ENCODE assay signal across 8 mouse cellular contexts in genomic region chr11:113619420-113620080, GRCm38 (mm10). TPM values are rescaled to one million over a fixed set of nuclear protein-coding genes. Genes with fewer than 3 reads are reported as not detected.
DNase-seq lines count a peak whose midpoint lies in the region; ATAC-seq and TF ChIP-seq lines count a peak whose summit lies in the region.

No protein-coding gene starts in this region.

- H3K4me1 ChIP-seq in heart, embryonic 15.5 days (replicated peaks): peaks cover 19% of the 10 kb centered on the region
- H3K4me1 ChIP-seq in E14TG2a.4 (replicated peaks; ENCODE audit: low read depth, low read length): peaks cover 45% of the 10 kb centered on the region
- peaks cover 8% of the 10 kb centered on the region; the same call in 1 of the 2 replicates for H3K4me1 ChIP-seq in forebrain, embryonic 14.5 days (ENCODE audit: control insufficient read depth, insufficient read depth, low read length)
- peaks cover 25% of the 10 kb centered on the region; the same call in 1 of the 2 replicates for H3K4me1 ChIP-seq in liver, embryonic 15.5 days (replicated peaks)

- ATAC-seq in heart, embryonic 15.5 days (replicated peaks; ENCODE audit: insufficient number of reproducible peaks, insufficient read depth, low FRiP score, low read depth): no peak
- peak; percentile 57 for ATAC-seq in forebrain, embryonic 14.5 days
- ATAC-seq in liver, embryonic 15.5 days (ENCODE audit: insufficient read depth): no peak

- H3K9me3 ChIP-seq in heart, embryonic 15.5 days (replicated peaks): no peaks in the 10 kb centered on the region
- H3K9me3 ChIP-seq in E14TG2a.4 (ENCODE audit: low read length): peaks cover 11% of the 10 kb centered on the region
- no peaks in the 10 kb centered on the region for H3K9me3 ChIP-seq in forebrain, embryonic 14.5 days (replicated peaks; ENCODE audit: control insufficient read depth, low read length)
- H3K9me3 ChIP-seq in liver, embryonic 15.5 days (replicated peaks): no peaks in the 10 kb centered on the region

- no peak for TF ChIP-seq CTCF in E14TG2a.4 (conservative IDR thresholded peaks at IDR 0.05; ENCODE audit: low read length)

- peak overlapping the region; percentile 56 for H3K9ac ChIP-seq in heart, embryonic 15.5 days
- H3K9ac ChIP-seq in forebrain, embryonic 14.5 days (ENCODE audit: low read length): peak overlapping the region; percentile 74
- no peak overlapping the region; the same call in 1 of the 2 replicates for H3K9ac ChIP-seq in liver, embryonic 15.5 days

- DNase-seq in heart, adult 18-20 months: no peak
- no peak for DNase-seq in forebrain, embryonic 14.5 days (ENCODE audit: low spot score)
- no peak for DNase-seq in retina, embryonic 14.5 days (ENCODE audit: low spot score)
- DNase-seq in layer of hippocampus, adult 11-12 months (ENCODE audit: low spot score): no peak
- no peak for DNase-seq in cerebellum, adult 18-20 months

- peak overlapping the region; percentile 96 for H3K4me2 ChIP-seq in heart, embryonic 15.5 days
- peak overlapping the region; percentile 96 for H3K4me2 ChIP-seq in forebrain, embryonic 14.5 days (ENCODE audit: low read length)
- H3K4me2 ChIP-seq in liver, embryonic 15.5 days: peak overlapping the region; percentile 67

- H3K36me3 ChIP-seq in heart, embryonic 15.5 days: no peaks in the 10 kb centered on the region
- no peaks in the 10 kb centered on the region for H3K36me3 ChIP-seq in E14TG2a.4 (ENCODE audit: insufficient read depth, low read length)
- peaks cover 7% of the 10 kb centered on the region; the same call in 1 of the 2 replicates for H3K36me3 ChIP-seq in forebrain, embryonic 14.5 days (ENCODE audit: control insufficient read depth, insufficient read depth, low read length)
- H3K36me3 ChIP-seq in liver, embryonic 15.5 days (replicated peaks): 0 out of 2 replicates have a peak, but pooled peaks cover 3% of the 10 kb centered on the region

- no peak overlapping the region for H3K27ac ChIP-seq in heart, embryonic 15.5 days
- peak overlapping the region; percentile 59 for H3K27ac ChIP-seq in forebrain, embryonic 14.5 days (ENCODE audit: low read depth, low read length)
- 0 out of 2 replicates have a peak overlapping the region, but pooled peaks have one; percentile 24 for H3K27ac ChIP-seq in liver, embryonic 15.5 days (replicated peaks)

- WGBS in heart, embryonic 15.5 days: 4% methylated on average over 31 of the region's 31 CpGs
- WGBS in forebrain, embryonic 14.5 days: 1% methylated on average over 29 of the region's 31 CpGs
- WGBS in liver, embryonic 15.5 days (ENCODE audit: insufficient replicate concordance): 3% methylated on average over 31 of the region's 31 CpGs

- H3K4me3 ChIP-seq in heart, embryonic 15.5 days: peak overlapping the region; percentile 53
- peak overlapping the region; percentile 81 for H3K4me3 ChIP-seq in E14TG2a.4 (replicated peaks; ENCODE audit: low read length)
- H3K4me3 ChIP-seq in forebrain, embryonic 14.5 days (ENCODE audit: low read depth, low read length): peak overlapping the region; percentile 59
- H3K4me3 ChIP-seq in liver, embryonic 15.5 days (replicated peaks): peak overlapping the region; percentile 52

- H3K27me3 ChIP-seq in heart, embryonic 15.5 days: peaks cover 47% of the 10 kb centered on the region
- H3K27me3 ChIP-seq in E14TG2a.4 (ENCODE audit: insufficient read depth, low read length): peaks cover 70% of the 10 kb centered on the region
- H3K27me3 ChIP-seq in forebrain, embryonic 14.5 days (replicated peaks; ENCODE audit: control insufficient read depth, insufficient read depth, low read length): 0 out of 2 replicates have a peak, but pooled peaks cover 8% of the 10 kb centered on the region
- peaks cover 41% of the 10 kb centered on the region for H3K27me3 ChIP-seq in liver, embryonic 15.5 days

RNA-seq across cellular contexts. Expression of gene Sstr2, which starts 0.4 kb away (rescaled TPM):
- polyA plus RNA-seq in heart, embryonic 15.5 days (2015; fragmentation: Nextera tagmentation; extraction: Ambion mirVana): 0.24 and 2.2 TPM in 2 replicates
- not detected for total RNA-seq in heart, adult 18-20 months (2021)
- 71.9 and 75.2 TPM in 2 replicates for polyA plus RNA-seq in forebrain, embryonic 14.5 days (2014; fragmentation: Nextera tagmentation; extraction: Ambion mirVana)
- polyA plus RNA-seq in liver, embryonic 15.5 days (2015; fragmentation: Nextera tagmentation; extraction: Ambion mirVana): 4.9 and 6.0 TPM in 2 replicates

RNA-seq across cellular contexts. Expression of gene Cog1, which starts 29.4 kb away (rescaled TPM):
- 15.5 and 19.2 TPM in 2 replicates for polyA plus RNA-seq in heart, embryonic 15.5 days (2015; fragmentation: Nextera tagmentation; extraction: Ambion mirVana)
- 10 to 100 TPM; 17.3 to 19.8 TPM for total RNA-seq in heart, adult 18-20 months (2021)
- polyA plus RNA-seq in forebrain, embryonic 14.5 days (2014; fragmentation: Nextera tagmentation; extraction: Ambion mirVana): 28.8 and 33.9 TPM in 2 replicates
- 14.9 and 15.0 TPM in 2 replicates for polyA plus RNA-seq in liver, embryonic 15.5 days (2015; fragmentation: Nextera tagmentation; extraction: Ambion mirVana)

RNA-seq across cellular contexts. Expression of gene Slc39a11, which starts 30.3 kb away (rescaled TPM):
- polyA plus RNA-seq in heart, embryonic 15.5 days (2015; fragmentation: Nextera tagmentation; extraction: Ambion mirVana): 13.4 and 17.9 TPM in 2 replicates
- 1 to 10 TPM; 3.3 to 4.8 TPM for total RNA-seq in heart, adult 18-20 months (2021)
- 29.5 and 32.4 TPM in 2 replicates for polyA plus RNA-seq in forebrain, embryonic 14.5 days (2014; fragmentation: Nextera tagmentation; extraction: Ambion mirVana)
- polyA plus RNA-seq in liver, embryonic 15.5 days (2015; fragmentation: Nextera tagmentation; extraction: Ambion mirVana): 12.4 and 14.5 TPM in 2 replicates

Comparison
In these comparisons a context has a peak if more than half of its experiments do, and no peak if none do; other contexts are left out.
1. RNA of gene Sstr2, which starts 0.4 kb away (polyA plus RNA-seq): 71.9 to 75.2 TPM in forebrain, embryonic 14.5 days; 4.9 to 6.0 TPM in liver, embryonic 15.5 days and 0.24 to 2.2 TPM in heart, embryonic 15.5 days; every median in the first group is over 10 times any median in the second.
2. Peak in every context shown above with its lines, with median percentiles within 50 percentile points of each other: H3K4me2 ChIP-seq and H3K4me3 ChIP-seq.